Mouse (Mus musculus): ENCODE measurements at regions not wholly inside any gene's neighbourhood (a gene's known extent, or its start where the extent isn't known, plus 50 kb on each side); places are given as distances from the start of the nearest gene placed in this dataset.
"Not testable (repeated sequence)": the region's sequence is repeated elsewhere in the genome, so short reads cannot be mapped to it uniquely, and the experiment has no call there.

DNA sequence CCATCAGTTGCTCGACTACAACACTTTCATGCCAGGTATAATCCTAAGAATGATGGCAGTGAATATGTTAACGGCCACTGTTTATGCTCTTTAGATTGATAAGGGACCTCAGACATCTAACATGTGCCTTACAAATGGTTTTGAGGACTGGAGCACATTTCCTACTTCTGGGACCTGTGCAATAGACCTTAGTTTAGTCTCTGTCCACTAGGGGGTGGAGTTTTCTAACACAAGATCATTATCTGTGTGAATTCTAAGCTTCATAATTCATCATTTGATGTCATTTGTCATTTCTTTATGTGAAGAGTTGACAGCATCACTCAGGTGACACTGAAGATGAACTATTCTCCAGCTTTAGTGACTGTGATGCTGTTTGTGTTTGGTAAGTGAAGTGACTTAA is 142.6 kb upstream of the Olfr1507 start:
- peak; percentile 41 for DNase-seq (ENCODE audit: low read depth, low spot score)

DNA sequence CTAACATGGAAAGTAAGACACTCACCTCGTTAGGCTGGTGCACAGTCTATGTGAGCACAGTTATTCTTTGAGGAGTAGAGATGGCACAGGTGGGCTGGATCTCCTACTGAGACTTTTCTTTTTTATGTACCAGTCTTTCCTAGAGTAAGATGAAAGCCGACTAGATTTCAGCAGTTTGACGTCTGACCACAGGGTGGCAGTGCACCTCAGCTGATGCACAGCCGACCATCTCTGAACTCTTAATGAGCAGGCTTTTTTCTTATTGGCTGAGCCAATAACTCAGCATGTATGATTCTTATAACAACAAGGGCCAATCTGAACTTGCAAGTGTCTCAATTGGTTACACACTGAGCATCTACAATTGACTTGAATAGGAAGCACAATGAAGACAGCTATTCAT is 126.6 kb upstream of the Olfr1507 start:
- DNase-seq (ENCODE audit: low read depth, low spot score), result peak; percentile 48

DNA sequence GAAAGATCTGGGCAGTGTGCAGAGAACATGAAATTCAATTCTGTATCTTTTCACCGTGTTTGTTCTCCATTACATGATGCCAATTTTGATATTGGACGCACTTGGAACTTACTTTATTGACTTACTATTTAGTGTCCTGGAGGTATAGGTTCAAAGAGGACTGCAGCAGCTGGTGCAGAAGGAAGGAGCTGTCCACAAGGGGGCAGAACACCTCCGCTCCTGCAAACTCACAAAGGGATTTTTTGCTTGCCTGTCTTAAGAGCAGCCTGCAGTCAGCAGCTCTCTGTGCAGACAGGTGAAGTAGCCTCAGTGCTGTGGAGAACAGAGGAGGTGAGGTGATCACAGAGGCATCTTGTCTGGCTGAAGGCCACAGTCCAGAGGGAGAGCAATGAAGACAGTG is 84.8 kb upstream of the Olfr1507 start:
- peak; percentile 41 for DNase-seq (ENCODE audit: low read depth, low spot score)

- DNase-seq (ENCODE audit: low read depth, low spot score), result no peak
Observed at GRCm38 (mm10) chr14:52566920-52567319, 71.4 kb upstream of the Olfr1507 start.

- peak; percentile 14 for DNase-seq (ENCODE audit: low read depth, low spot score)
Observed at GRCm38 (mm10) chr14:52565606-52566005, 70.1 kb upstream of the Olfr1507 start.

DNA sequence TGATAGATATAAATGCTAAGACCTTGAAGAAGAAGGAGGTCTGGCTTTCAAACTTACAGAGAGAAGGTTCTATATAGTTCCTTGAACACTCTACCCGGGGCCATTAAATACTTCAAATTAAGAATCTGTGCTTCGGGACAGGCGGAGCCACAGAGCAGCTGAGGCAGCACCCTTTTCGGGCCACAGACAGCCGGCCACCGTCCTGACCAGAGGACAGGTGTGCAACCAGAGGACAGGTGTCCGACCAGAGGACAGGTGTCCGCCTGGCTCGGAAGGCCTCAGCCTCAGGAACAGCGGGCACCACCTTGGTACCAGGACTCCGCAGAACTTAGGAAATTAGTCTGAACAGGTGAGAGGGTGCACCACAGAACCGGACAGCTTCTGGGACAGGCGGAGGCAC is 60.8 kb upstream of the Olfr1507 start:
- not testable (repeated sequence) for DNase-seq (ENCODE audit: low read depth, low spot score)

DNA sequence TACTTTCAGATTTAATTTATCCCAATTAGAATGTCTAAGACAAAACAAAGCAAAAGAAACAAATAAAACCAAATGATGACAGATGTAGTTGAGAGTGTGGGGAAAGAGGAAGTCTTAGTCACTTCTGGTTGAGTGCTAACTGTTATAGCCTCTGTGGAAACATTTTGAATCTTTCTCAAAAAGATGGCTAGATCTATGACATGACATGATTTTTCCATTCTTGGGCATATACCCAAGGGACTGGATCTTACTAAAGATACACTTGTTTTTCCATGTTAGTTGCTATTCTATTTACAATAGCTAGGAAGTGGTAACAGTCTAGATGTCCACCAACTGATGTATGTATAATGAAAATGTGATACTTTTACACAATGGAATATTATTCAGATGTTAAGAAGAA is 57.9 kb upstream of the Olfr1507 start:
- DNase-seq (ENCODE audit: low read depth, low spot score), result no peak

DNA sequence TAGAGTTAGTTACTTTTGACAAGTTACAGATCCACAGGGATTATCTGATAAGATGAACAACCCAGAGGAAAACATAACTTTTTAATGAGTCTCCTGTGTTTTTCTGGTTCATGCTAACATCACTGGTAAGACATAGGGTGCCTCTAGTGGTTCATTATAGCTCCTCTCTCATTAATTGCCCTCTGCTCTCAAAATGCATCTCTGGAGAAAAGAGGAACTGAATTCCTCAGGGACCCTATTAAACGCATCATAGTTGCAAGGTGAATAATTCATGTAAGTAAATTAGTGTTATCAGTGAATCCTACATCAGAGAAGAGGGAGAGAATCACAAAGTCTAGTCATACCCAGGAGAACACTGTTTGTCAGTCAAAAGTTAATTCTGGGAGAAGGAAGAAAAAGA is 52.4 kb upstream of the Olfr1507 start:
- DNase-seq (ENCODE audit: low read depth, low spot score), result peak; percentile 28
